Mouse (Mus musculus) left cerebral cortex, postnatal 36 days (tissue): ENCODE measurements around the gene Slk. TPM values are rescaled to one million over a fixed set of nuclear protein-coding genes. Genes with fewer than 3 reads are reported as not detected.

Experiments used
- DNase-seq, 2 experiments: peaks; one replicate each; pipeline ENCODE4 v3.0.0; 2021 to 2022; ENCODE audit warnings: low spot score in 2 of 2, mixed read lengths in 1 of 2
- intact Hi-C: fragments of 180-260 bp; cut with DNase I; formaldehyde crosslinking; loops from one replicate; pipeline ENCODE4 v1.15.1; 2025
- total RNA-seq, 2 experiments: library from RNA; stranded (reverse); gene quantifications; 2 replicates each; pipeline ENCODE4 v1.2.3; 2021

Slk gene
- total RNA-seq, 2 experiments from 2014 or later, result 53.4 to 61.2 TPM

GRCm38 (mm10) chr19:47646508-47647120, 67.1 kb downstream of the Slk start:
- intact Hi-C loops, result no loop called here
- no peak for DNase-seq

DNA sequence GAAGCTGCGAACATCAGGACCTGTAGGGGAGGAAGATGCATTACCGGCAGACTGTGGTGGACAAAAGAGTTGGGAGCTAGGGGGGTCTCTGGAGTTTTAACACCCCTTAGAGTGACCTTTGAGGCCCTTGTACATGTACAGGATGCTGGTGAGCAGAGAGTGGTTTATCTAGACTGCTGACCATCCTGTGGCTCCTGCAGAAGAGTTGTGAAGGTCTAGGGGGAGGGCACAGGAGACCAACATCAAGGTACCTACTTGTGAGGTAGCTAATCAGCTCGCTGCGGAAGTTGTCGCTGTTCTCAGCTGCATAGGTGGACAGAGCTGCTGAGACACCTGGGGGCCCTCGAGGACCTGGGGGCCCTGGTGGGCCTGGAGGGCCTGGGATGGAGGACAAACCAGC, 69.6 kb downstream of the Slk start:
- DNase-seq, result no peak
- intact Hi-C loops, result no loop called here

- DNase-seq, result no peak
- intact Hi-C loops, result loop anchor here (10.0 kb wide), 1 partner anchor 284 kb away; the partner anchor contains the start of gene Cfap58
Measured at GRCm38 (mm10) chr19:47650366-47651159, 71.1 kb downstream of the Slk start.

GRCm38 (mm10) chr19:47651160-47651480, 71.6 kb downstream of the Slk start:
- intact Hi-C loops, result loop anchor here (10.0 kb wide), 1 partner anchor 284 kb away; the partner anchor contains the start of gene Cfap58
- DNase-seq, result no peak

- no peak for DNase-seq
- intact Hi-C loops, result loop anchor here (10.0 kb wide), 1 partner anchor 283 kb away; the partner anchor contains the start of gene Cfap58
Measured at GRCm38 (mm10) chr19:47652255-47652654, 72.8 kb downstream of the Slk start.

- no peak for DNase-seq
- intact Hi-C loops, result loop anchor here (10.0 kb wide), 1 partner anchor 282 kb away; the partner anchor contains the start of gene Cfap58
Measured at GRCm38 (mm10) chr19:47653173-47653572, 73.7 kb downstream of the Slk start.

- intact Hi-C loops, result loop anchor here (10.0 kb wide), 1 partner anchor 280 kb away; the partner anchor contains the start of gene Cfap58
- DNase-seq, result no peak
Measured at GRCm38 (mm10) chr19:47654896-47655295, 75.4 kb downstream of the Slk start.

DNA sequence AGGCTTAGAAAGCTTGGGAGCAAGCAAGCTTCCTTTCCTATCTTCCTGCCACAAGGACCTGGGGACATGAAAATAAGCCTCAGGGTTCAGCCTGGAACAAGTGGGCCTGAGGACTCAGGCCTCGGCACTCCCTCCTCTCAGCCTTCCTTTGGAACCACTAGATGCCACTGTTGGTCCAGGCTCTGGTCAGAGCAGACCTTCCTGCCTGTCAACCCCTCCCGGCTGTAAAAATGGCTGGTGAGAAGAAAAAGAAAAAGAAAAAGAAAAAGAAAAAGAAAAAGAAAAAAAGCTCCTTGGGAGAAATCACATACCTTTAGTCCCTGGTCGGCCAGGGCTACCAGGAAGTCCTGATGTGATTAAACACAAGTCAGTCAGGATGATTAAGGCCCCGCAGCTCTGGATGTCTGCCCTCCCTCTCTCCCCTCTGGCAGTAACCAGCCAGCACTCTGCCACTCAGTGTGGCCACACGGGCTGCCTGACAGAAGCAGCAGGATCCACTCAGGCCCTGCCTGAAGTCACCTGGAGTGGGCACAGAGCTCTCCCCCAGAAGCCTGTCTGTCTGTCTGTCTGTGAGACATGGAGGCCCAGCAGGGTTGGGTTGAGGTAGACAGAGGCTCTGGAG, 79.5 kb downstream of the Slk start:
- intact Hi-C loops, result loop anchor here (2.0 to 10.0 kb wide), 2 partner anchors 162 to 276 kb away; partner anchors contain the start of gene Cfap58
- peak; percentile 44 to 54 for DNase-seq

DNA sequence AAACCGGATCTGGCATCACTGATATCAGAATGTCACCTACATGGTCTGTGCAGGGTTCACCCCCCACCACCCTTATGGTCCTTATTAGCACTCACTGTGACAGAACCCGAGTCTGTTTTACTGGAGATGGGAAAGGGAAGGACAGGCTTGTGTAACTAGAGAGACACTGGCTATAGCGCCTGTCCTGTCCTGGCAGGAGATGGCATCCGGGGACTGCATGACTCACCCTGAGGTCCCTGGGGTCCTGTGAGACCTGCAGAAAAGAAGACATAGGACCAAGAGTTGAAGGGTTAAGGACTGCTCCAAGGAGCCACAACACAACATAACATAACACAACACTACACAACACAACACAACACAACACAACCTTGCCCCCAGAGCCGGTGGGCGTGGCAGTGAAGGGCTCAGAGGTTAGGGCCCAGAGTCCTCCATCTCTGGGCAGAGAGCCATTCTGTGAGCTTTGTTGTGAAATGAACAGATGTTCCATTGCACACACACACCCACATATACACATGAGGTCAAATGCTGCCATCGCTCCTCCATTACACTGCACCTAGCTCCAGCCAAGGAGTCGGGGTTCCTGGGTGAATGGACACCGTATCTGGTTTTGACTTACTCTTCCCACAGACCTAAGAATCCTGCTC, 80.4 kb downstream of the Slk start:
- intact Hi-C loops, result loop anchor here (2.0 to 10.0 kb wide), 2 partner anchors 161 to 275 kb away; partner anchors contain the start of gene Cfap58
- DNase-seq, result no peak

GRCm38 (mm10) chr19:47667601-47668000, 88.1 kb downstream of the Slk start:
- intact Hi-C loops, result no loop called here
- DNase-seq, result no peak

DNA sequence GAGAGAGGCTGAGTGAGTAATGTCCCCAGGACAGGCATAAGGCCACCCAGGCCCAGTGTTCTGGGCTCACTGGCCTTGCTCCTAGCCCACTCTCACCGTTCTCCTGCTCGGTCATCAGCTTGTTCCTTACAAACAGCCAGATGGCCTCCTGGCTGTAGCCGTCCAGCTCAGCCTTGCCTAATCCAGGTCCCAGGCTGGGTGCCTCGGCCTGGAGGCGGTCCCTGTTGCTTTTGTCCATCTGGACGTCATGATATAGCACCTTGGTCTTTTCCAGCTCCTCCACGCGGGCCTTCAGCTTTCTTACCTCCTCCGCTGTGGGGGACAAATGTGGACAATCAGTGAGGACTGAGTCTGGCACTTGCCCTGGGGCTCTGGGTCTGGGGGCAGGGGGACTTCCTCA, 88.9 kb downstream of the Slk start:
- DNase-seq, result no peak
- intact Hi-C loops, result no loop called here

DNA sequence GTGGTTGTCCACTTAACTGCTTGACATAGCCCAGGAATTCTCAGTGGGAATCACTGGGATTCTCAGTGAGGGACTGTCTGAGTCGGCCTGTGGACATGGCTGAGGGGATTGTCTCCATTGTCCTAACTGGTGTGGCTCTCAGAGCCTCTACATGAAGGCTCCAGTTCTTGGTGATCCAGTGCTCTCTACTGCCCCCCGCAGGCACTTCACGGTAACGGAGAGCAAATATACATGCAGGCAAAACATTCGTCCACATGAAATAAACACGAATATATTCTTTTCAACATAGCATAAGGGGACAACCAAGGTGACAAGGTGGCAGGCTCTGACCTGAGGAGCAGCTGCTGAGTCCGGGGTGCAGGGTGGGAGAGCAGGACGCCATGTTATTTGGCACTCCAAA, 94.9 kb downstream of the Slk start:
- DNase-seq, result no peak
- intact Hi-C loops, result no loop called here

DNA sequence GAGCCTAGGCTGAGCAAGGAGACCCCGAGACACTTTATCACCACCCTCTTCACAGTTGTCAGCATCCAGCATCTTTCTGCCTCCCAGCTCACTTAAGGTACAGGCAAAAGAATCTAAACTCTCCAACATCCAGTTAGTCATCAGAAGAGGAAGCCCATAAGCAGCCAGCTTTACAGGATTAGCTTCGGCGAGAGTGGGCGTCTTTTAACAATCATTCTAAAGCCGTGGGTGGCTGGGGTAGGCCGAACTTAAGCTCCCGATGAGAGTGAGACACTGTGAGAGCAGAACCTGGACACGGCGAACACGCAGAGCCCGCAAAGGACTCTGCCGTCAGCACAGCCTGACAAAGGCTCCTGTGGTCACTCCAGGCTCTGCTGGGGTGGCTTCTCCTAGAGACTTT, 99.2 kb downstream of the Slk start:
- intact Hi-C loops, result loop anchor here (2.0 kb wide), 1 partner anchor 52 kb away; the partner anchor contains the start of gene Sfr1
- peak; percentile 50 to 63 for DNase-seq

DNA sequence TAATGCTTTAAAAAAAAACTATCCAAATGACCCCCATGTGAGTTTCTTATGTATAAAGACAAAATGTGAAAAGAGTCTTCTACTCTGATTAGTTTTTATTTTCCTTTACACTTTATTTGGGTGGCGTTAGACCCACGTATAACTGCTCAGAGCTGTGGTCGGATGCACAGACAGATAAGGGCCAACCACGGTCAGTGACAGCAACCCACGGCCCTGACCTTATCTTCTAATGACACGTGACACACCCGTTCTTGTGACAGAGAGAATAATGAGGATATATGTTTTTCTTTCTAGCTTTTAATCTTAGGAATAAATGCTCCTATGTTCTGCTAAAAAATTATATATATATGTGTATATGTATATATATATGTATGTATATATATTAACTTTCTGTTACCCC, 110.1 kb downstream of the Slk start:
- no peak for DNase-seq
- intact Hi-C loops, result no loop called here

DNA sequence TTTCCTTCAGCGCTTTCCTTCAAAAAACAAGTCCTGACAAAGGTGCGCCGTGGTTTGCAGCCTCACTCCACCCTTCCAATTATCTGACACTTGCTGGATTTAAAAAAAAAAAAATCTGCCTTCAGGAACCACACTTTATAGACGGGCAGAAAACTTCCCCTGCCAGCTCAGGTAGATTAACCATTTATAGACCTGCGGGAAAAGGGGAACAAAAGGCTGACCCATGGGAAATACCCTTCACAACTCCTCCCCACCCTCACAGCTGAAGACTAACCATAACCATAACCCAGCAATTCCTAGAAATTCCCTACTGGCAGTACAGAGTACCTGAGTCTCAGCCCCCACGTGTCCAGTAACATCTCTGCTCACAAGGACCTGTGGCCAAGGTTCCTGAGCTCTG, 112.5 kb downstream of the Slk start, which contains the start of gene Col17a1:
Gene Col17a1, minus strand, starts transcription at position 101 of the 400 bp plus-strand sequence.
- intact Hi-C loops, result no loop called here
- DNase-seq, result no peak

Other genes with a start within 250 kb of the Slk start
- gene Sh3pxd2a, start 115.3 kb upstream of the Slk start, total RNA-seq, result 10 to 100 TPM; 27.9 to 36.1 TPM
- gene Stn1, start 42.2 kb upstream of the Slk start, total RNA-seq, result 10 to 100 TPM; 23.9 to 30.8 TPM
- gene Col17a1, start 112.4 kb downstream of the Slk start, total RNA-seq, result under 1 TPM; 0.32 TPM
- 10 to 100 TPM; 83.9 to 90.7 TPM for gene Sfr1, start 152.0 kb downstream of the Slk start, total RNA-seq